Mouse (Mus musculus): ENCODE results near the gene Tmigd1. TPM values are rescaled to one million over a fixed set of nuclear protein-coding genes. Genes with fewer than 3 reads are reported as not detected.

Tmigd1 gene
- 0.09 and 0.17 TPM in 2 replicates for polyA plus RNA-seq (2012; rRNA removed)
- 0.33 and 0.36 TPM in 2 replicates for polyA plus RNA-seq (2014; fragmentation: Nextera tagmentation; extraction: Ambion mirVana)

DNA sequence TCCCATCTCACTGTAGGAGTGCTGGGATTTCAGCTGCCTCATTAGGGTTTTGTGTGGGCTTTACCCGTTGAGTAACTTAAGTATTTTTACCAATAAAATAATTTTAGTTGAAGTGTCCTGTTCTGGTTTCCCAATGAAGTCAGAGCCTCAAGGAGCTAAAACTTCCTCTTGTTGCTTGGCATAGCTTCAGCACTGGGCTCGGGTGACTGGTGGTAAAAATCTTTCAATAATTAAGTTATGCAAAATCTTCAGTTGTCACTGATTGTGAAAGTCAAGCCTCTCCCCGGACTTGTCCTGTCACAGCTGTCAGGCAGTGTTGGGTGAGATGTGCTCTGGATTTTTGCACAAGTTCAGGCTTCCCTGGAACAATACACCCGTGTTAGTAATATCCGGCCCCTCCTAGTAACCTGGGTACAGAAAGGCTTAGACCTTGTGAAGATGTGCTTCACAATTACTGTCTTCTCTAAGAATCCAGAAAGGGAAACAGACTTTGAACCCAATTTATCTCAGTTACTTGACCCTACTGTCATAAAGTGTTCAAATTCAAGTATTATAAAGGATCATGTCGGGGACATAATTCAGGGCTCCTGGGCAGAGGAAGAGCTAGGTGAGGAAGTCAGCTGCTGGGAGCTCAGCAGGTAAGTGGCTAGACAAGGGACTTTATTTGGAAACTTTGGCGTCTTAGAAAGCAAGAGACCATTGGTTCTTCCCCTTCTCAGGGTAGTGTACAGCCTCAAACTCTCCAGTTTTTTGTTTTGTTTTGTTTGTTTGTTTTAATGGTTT lies at the start of gene Tmigd1:
Tmigd1 (plus strand) TSS at position 581 of the 783 bp plus-strand sequence.
- no peak within 1 kb of the TSS for H3K4me2 ChIP-seq (replicated peaks; ENCODE audit: low read depth, low read length, severe bottlenecking)
- no peaks in the 10 kb centered on the region for H3K9me3 ChIP-seq (ENCODE audit: control insufficient read depth, low read length)
- no peak within 1 kb of the TSS for H3K4me3 ChIP-seq (replicated peaks; ENCODE audit: low read length)
- H3K9ac ChIP-seq (ENCODE audit: low read depth, low read length, severe bottlenecking), result no peak within 1 kb of the TSS
- no peak for TF ChIP-seq POLR2A (IDR thresholded peaks at IDR 0.05; ENCODE audit: borderline replicate concordance, extremely low read depth, insufficient read depth, insufficient read length)
- 73% methylated on average over 7 of the region's 7 CpGs for WGBS
- DNase-seq (ENCODE audit: low spot score) (no peak), ATAC-seq (ENCODE audit: low FRiP score, low read depth) (no peak)
- no peak within 1 kb of the TSS for H3K27ac ChIP-seq (replicated peaks; ENCODE audit: low read depth, low read length)
- H3K4me1 ChIP-seq (ENCODE audit: control insufficient read depth, insufficient read depth, low read length), result no peaks in the 10 kb centered on the region
- no peaks in the 10 kb centered on the region for H3K27me3 ChIP-seq (ENCODE audit: control insufficient read depth, insufficient read depth, low read length)
- H3K36me3 ChIP-seq (ENCODE audit: control insufficient read depth, insufficient read depth, low read length), result no peaks in the 10 kb centered on the region

DNA sequence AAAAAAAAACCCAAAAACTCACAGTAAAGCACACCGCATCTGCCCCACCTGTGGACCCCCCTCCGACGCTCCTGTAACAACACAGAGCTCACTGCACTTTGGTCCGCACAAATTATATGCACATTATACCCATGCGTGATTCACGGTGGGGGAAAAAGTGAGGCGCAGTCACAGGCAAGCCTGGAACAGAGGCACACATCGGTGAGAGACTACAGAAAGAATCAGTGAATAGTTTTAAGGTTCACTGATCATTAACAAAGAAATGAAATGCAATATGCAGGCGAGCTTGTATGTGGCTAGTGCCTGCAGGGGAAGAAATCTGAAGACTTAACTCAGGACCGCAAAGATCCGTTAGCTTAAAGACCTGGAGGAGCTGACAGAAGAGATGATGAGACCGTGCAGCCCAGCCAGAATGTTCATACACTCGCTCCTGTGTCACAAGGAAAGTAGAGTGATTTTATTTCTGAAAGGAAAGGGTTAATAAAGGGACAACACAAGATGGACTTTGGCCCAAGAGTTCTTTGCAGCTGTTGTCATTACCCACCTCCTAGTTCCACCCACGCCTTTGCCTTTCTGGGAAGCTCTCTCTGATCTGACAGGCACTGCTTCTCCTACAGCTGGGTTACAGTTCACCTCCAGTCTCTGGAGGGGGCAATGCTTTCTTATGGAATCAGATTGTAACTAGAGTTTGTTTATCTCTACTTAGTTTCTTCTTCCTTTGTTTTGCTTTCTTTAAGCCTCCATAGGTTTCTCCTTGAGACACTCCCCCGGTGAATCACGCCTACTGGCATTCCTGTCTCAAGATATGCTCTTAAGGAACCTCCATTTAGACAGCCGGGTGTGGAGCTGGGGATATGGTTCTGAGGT lies 47.3 kb upstream of the Tmigd1 start:
- no peak for DNase-seq (ENCODE audit: low spot score)
- no peak for ATAC-seq (ENCODE audit: low FRiP score, low read depth)
- 77% methylated on average over 17 of the region's 17 CpGs for WGBS

DNA sequence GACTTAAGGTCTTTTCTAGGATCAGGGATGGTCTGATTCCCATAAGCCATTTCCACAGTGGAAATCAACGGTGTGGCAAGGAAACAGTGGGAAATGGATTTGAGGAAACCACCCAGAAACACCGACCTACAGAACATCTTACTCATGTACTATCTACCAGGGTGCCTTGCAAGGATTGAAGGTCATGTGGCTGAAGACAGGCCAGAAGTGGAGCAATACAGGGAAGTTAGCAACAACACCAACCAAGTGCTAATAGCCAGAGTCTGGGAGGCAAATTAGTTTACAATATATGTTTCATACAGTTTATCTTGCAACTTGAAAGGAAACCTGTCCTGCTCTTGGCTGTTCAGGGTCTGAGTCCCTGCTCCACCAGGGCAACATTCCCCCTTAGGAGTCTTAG lies 45.4 kb upstream of the Tmigd1 start:
- no peak for DNase-seq (ENCODE audit: low spot score)
- no peaks in the 10 kb centered on the region for H3K4me1 ChIP-seq (ENCODE audit: control insufficient read depth, insufficient read depth, low read length)
- 90% methylated on average over 2 of the region's 2 CpGs for WGBS

More for the DNA sequence above, 47.3 kb upstream of the Tmigd1 start:
- Histone ChIP-seq H3K27ac (replicated peaks; ENCODE audit: low read depth, low read length) (no peak overlapping the region), H3K4me1 (ENCODE audit: control insufficient read depth, insufficient read depth, low read length) (no peaks in the 10 kb centered on the region), H3K9me3 (ENCODE audit: control insufficient read depth, low read length) (no peaks in the 10 kb centered on the region), H3K36me3 (ENCODE audit: control insufficient read depth, insufficient read depth, low read length) (no peaks in the 10 kb centered on the region), H3K4me3 (replicated peaks; ENCODE audit: low read length) (no peak overlapping the region), H3K27me3 (ENCODE audit: control insufficient read depth, insufficient read depth, low read length) (no peaks in the 10 kb centered on the region), H3K9ac (ENCODE audit: low read depth, low read length, severe bottlenecking) (no peak overlapping the region), H3K4me2 (replicated peaks; ENCODE audit: low read depth, low read length, severe bottlenecking) (no peak overlapping the region)
- TF ChIP-seq POLR2A (IDR thresholded peaks at IDR 0.05; ENCODE audit: borderline replicate concordance, extremely low read depth, insufficient read depth, insufficient read length), result no peak

DNA sequence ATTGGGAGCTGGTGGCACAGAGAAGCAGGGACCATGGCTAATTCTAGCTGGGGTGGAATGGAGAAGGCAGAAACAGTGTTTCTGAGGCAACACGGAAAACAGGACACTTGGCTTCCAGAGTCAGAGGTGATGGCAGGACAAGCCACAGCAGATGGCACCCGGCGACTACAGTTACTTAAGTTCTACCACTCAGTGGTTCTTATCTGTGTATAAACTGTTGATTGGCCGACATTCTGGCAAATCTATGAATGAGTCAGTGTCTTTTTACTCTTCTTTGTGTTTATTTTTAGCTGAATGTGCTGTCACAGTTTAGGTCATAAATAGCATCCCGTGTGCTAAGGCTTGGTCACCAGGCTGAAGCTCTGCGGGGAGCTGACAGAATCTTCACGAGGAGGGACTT lies 44.8 kb upstream of the Tmigd1 start:
- DNase-seq (ENCODE audit: low spot score) (no peak), ATAC-seq (ENCODE audit: low FRiP score, low read depth) (no peak)
- no peaks in the 10 kb centered on the region for H3K36me3 ChIP-seq (ENCODE audit: control insufficient read depth, insufficient read depth, low read length)
- H3K9me3 ChIP-seq (ENCODE audit: control insufficient read depth, low read length), result no peaks in the 10 kb centered on the region
- no peak overlapping the region for H3K27ac ChIP-seq (replicated peaks; ENCODE audit: low read depth, low read length)
- no peaks in the 10 kb centered on the region for H3K4me1 ChIP-seq (ENCODE audit: control insufficient read depth, insufficient read depth, low read length)
- no peak overlapping the region for H3K4me2 ChIP-seq (replicated peaks; ENCODE audit: low read depth, low read length, severe bottlenecking)
- 87% methylated on average over 7 of the region's 7 CpGs for whole genome bisulfite sequencing
- no peaks in the 10 kb centered on the region for H3K27me3 ChIP-seq (ENCODE audit: control insufficient read depth, insufficient read depth, low read length)
- H3K4me3 ChIP-seq (replicated peaks; ENCODE audit: low read length), result no peak overlapping the region
- no peak overlapping the region for H3K9ac ChIP-seq (ENCODE audit: low read depth, low read length, severe bottlenecking)
- TF ChIP-seq POLR2A (IDR thresholded peaks at IDR 0.05; ENCODE audit: borderline replicate concordance, extremely low read depth, insufficient read depth, insufficient read length), result no peak

More for the DNA sequence above, 45.4 kb upstream of the Tmigd1 start:
- H3K9me3 ChIP-seq (ENCODE audit: control insufficient read depth, low read length), result no peaks in the 10 kb centered on the region
- no peak for ATAC-seq (ENCODE audit: low FRiP score, low read depth)
- H3K27me3 ChIP-seq (ENCODE audit: control insufficient read depth, insufficient read depth, low read length), result no peaks in the 10 kb centered on the region
- no peak overlapping the region for H3K9ac ChIP-seq (ENCODE audit: low read depth, low read length, severe bottlenecking)
- H3K4me2 ChIP-seq (replicated peaks; ENCODE audit: low read depth, low read length, severe bottlenecking), result no peak overlapping the region
- no peak overlapping the region for H3K27ac ChIP-seq (replicated peaks; ENCODE audit: low read depth, low read length)
- no peak for TF ChIP-seq POLR2A (IDR thresholded peaks at IDR 0.05; ENCODE audit: borderline replicate concordance, extremely low read depth, insufficient read depth, insufficient read length)
- no peak overlapping the region for H3K4me3 ChIP-seq (replicated peaks; ENCODE audit: low read length)
- H3K36me3 ChIP-seq (ENCODE audit: control insufficient read depth, insufficient read depth, low read length), result no peaks in the 10 kb centered on the region

DNA sequence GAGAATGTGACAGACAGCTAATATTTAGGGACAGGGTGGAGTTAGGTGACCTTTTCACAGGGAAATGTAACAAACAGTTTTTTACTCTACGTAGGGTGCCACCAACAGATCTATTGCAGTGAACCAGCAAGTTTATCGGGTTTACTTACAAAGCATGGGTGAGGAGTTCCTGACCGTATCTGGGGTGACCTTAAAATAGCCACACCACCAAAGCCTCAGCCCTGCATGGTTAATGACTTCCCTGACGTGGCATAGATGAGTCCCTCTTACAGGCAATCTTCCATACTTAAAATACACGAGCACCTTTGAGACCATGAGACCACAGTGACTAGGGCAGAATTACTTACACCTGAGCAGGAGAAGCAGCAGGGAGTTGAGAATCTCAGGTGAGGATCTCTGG lies 43.2 kb upstream of the Tmigd1 start:
- no peaks in the 10 kb centered on the region for H3K4me1 ChIP-seq (ENCODE audit: control insufficient read depth, insufficient read depth, low read length)
- H3K4me3 ChIP-seq (replicated peaks; ENCODE audit: low read length), result no peak overlapping the region
- no peaks in the 10 kb centered on the region for H3K27me3 ChIP-seq (ENCODE audit: control insufficient read depth, insufficient read depth, low read length)
- ATAC-seq (ENCODE audit: low FRiP score, low read depth), result no peak
- H3K27ac ChIP-seq (replicated peaks; ENCODE audit: low read depth, low read length), result no peak overlapping the region
- no peaks in the 10 kb centered on the region for H3K9me3 ChIP-seq (ENCODE audit: control insufficient read depth, low read length)
- no peak for DNase-seq (ENCODE audit: low spot score)
- no peak overlapping the region for H3K4me2 ChIP-seq (replicated peaks; ENCODE audit: low read depth, low read length, severe bottlenecking)
- no peak for TF ChIP-seq POLR2A (IDR thresholded peaks at IDR 0.05; ENCODE audit: borderline replicate concordance, extremely low read depth, insufficient read depth, insufficient read length)
- no peaks in the 10 kb centered on the region for H3K36me3 ChIP-seq (ENCODE audit: control insufficient read depth, insufficient read depth, low read length)
- H3K9ac ChIP-seq (ENCODE audit: low read depth, low read length, severe bottlenecking), result no peak overlapping the region
- WGBS, result 72% methylated on average over 5 of the region's 5 CpGs

Data from limb, embryonic 14.5 days (tissue).